Mouse (Mus musculus): ENCODE results near the gene Rhbg.

DNA sequence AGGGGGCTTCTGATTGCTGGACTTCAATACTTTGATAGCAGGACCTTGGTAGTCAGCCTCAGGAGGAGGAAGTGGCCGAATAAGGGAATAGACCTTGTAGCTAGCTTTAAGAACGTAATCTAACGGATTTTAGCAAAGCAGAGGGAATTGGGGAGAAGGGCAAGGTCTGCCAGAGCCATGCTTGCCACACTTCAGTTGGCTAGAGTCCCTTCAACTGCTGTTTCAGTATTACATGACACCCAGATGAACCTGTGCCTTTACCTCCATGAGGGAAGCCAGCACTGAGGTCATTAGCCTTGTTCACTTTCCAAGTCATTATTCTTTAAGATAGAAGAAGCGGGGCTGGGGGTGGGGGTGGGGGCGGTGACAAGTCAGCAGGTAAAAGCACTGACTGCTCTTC, 14.5 kb upstream of the Rhbg start:
- TF ChIP-seq CTCF (conservative IDR thresholded peaks at IDR 0.05; ENCODE audit: insufficient read depth, insufficient read length, low read depth, low read length) (no peak), POLR2A (IDR thresholded peaks at IDR 0.05; ENCODE audit: low read depth, low read length) (no peak)
